Mouse (Mus musculus): ENCODE results near the gene Gbe1. TPM values are rescaled to one million over a fixed set of nuclear protein-coding genes. Genes with fewer than 3 reads are reported as not detected.

Gbe1 gene
- total and polyA plus RNA-seq, 2 experiments from 2014 or later: 57.6 to 72.4 TPM

GRCm38 (mm10) chr16:70329036-70329435 is 15.3 kb downstream of the Gbe1 start:
- ATAC-seq (ENCODE audit: insufficient read depth, low read depth) (no peak), DNase-seq (ENCODE audit: low spot score) (no peak)
- TF ChIP-seq CTCF (IDR thresholded peaks at IDR 0.05; ENCODE audit: low read depth) (no peak), EP300 (IDR thresholded peaks at IDR 0.05; ENCODE audit: low read depth) (no peak)
- Histone ChIP-seq H3K9me3 (replicated peaks; ENCODE audit: control insufficient read depth, low read length) (no peaks in the 10 kb centered on the region), H3K27me3 (ENCODE audit: control insufficient read depth, insufficient read depth, low read length) (no peaks in the 10 kb centered on the region), H3K36me3 (replicated peaks; ENCODE audit: control insufficient read depth, insufficient read depth, low read length) (no peaks in the 10 kb centered on the region), H3K4me1 (ENCODE audit: control insufficient read depth, insufficient read depth) (peaks cover 3% of the 10 kb centered on the region; the same call in 1 of the 2 replicates), H3K27ac (ENCODE audit: low read depth) (peak overlapping the region; percentile 62), H3K4me2 (ENCODE audit: low read depth, low read length) (peak overlapping the region; percentile 33; the same call in 1 of the 2 replicates), H3K9ac (replicated peaks; ENCODE audit: low read depth, low read length) (no peak overlapping the region), H3K4me3 (ENCODE audit: low read depth, low read length) (no peak overlapping the region)
- 68% methylated on average over 10 of the region's 10 CpGs for WGBS

- 48% methylated on average over 6 of the region's 6 CpGs for WGBS
- no peak overlapping the region for H3K9ac ChIP-seq (replicated peaks; ENCODE audit: low read depth, low read length)
- TF ChIP-seq CTCF (IDR thresholded peaks at IDR 0.05; ENCODE audit: low read depth) (no peak), EP300 (IDR thresholded peaks at IDR 0.05; ENCODE audit: low read depth) (no peak)
- no peaks in the 10 kb centered on the region for H3K9me3 ChIP-seq (replicated peaks; ENCODE audit: control insufficient read depth, low read length)
- no peaks in the 10 kb centered on the region for H3K27me3 ChIP-seq (ENCODE audit: control insufficient read depth, insufficient read depth, low read length)
- DNase-seq (ENCODE audit: low spot score) (no peak), ATAC-seq (ENCODE audit: insufficient read depth, low read depth) (no peak; the same call in 1 of the 2 replicates)
- no peaks in the 10 kb centered on the region for H3K36me3 ChIP-seq (replicated peaks; ENCODE audit: control insufficient read depth, insufficient read depth, low read length)
- H3K4me2 ChIP-seq (ENCODE audit: low read depth, low read length): peak overlapping the region; percentile 33; the same call in 1 of the 2 replicates
- peak overlapping the region; percentile 62 for H3K27ac ChIP-seq (ENCODE audit: low read depth)
- H3K4me3 ChIP-seq (ENCODE audit: low read depth, low read length): no peak overlapping the region
- H3K4me1 ChIP-seq (ENCODE audit: control insufficient read depth, insufficient read depth): peaks cover 3% of the 10 kb centered on the region; the same call in 1 of the 2 replicates
Measured at GRCm38 (mm10) chr16:70329471-70329870, 15.7 kb downstream of the Gbe1 start.

- 73% methylated on average over 2 of the region's 2 CpGs for WGBS
- Histone ChIP-seq H3K4me3 (ENCODE audit: low read depth, low read length) (no peak overlapping the region), H3K27me3 (ENCODE audit: control insufficient read depth, insufficient read depth, low read length) (no peaks in the 10 kb centered on the region), H3K9ac (replicated peaks; ENCODE audit: low read depth, low read length) (no peak overlapping the region), H3K36me3 (replicated peaks; ENCODE audit: control insufficient read depth, insufficient read depth, low read length) (no peaks in the 10 kb centered on the region), H3K27ac (ENCODE audit: low read depth) (no peak overlapping the region), H3K4me1 (ENCODE audit: control insufficient read depth, insufficient read depth) (peaks cover 3% of the 10 kb centered on the region; the same call in 1 of the 2 replicates), H3K4me2 (ENCODE audit: low read depth, low read length) (no peak overlapping the region), H3K9me3 (replicated peaks; ENCODE audit: control insufficient read depth, low read length) (no peaks in the 10 kb centered on the region)
- DNase-seq (ENCODE audit: low spot score): no peak
- no peak for TF ChIP-seq EP300 (IDR thresholded peaks at IDR 0.05; ENCODE audit: low read depth)
- TF ChIP-seq CTCF (IDR thresholded peaks at IDR 0.05; ENCODE audit: low read depth): no peak
- no peak for ATAC-seq (ENCODE audit: insufficient read depth, low read depth)
Measured at GRCm38 (mm10) chr16:70330007-70330406, 16.3 kb downstream of the Gbe1 start.

- WGBS: 91% methylated on average over 10 of the region's 10 CpGs
- Histone ChIP-seq H3K4me3 (ENCODE audit: low read depth, low read length) (no peak overlapping the region), H3K4me2 (ENCODE audit: low read depth, low read length) (no peak overlapping the region), H3K4me1 (ENCODE audit: control insufficient read depth, insufficient read depth) (peaks cover 3% of the 10 kb centered on the region; the same call in 1 of the 2 replicates), H3K9me3 (replicated peaks; ENCODE audit: control insufficient read depth, low read length) (no peaks in the 10 kb centered on the region), H3K27ac (ENCODE audit: low read depth) (no peak overlapping the region), H3K9ac (replicated peaks; ENCODE audit: low read depth, low read length) (no peak overlapping the region), H3K36me3 (replicated peaks; ENCODE audit: control insufficient read depth, insufficient read depth, low read length) (no peaks in the 10 kb centered on the region), H3K27me3 (ENCODE audit: control insufficient read depth, insufficient read depth, low read length) (no peaks in the 10 kb centered on the region)
- TF ChIP-seq EP300 (IDR thresholded peaks at IDR 0.05; ENCODE audit: low read depth) (no peak), CTCF (IDR thresholded peaks at IDR 0.05; ENCODE audit: low read depth) (no peak)
- ATAC-seq (ENCODE audit: insufficient read depth, low read depth) (no peak), DNase-seq (ENCODE audit: low spot score) (no peak)
Measured at GRCm38 (mm10) chr16:70330626-70331275, 17.0 kb downstream of the Gbe1 start.

- no peak overlapping the region for H3K4me2 ChIP-seq (ENCODE audit: low read depth, low read length)
- DNase-seq (ENCODE audit: low spot score) (no peak), ATAC-seq (ENCODE audit: insufficient read depth, low read depth) (no peak)
- H3K9me3 ChIP-seq (replicated peaks; ENCODE audit: control insufficient read depth, low read length): no peaks in the 10 kb centered on the region
- no peaks in the 10 kb centered on the region for H3K36me3 ChIP-seq (replicated peaks; ENCODE audit: control insufficient read depth, insufficient read depth, low read length)
- H3K27me3 ChIP-seq (ENCODE audit: control insufficient read depth, insufficient read depth, low read length): no peaks in the 10 kb centered on the region
- H3K4me1 ChIP-seq (ENCODE audit: control insufficient read depth, insufficient read depth): no peaks in the 10 kb centered on the region
- no peak overlapping the region for H3K9ac ChIP-seq (replicated peaks; ENCODE audit: low read depth, low read length)
- no peak overlapping the region for H3K27ac ChIP-seq (ENCODE audit: low read depth)
- no peak for TF ChIP-seq EP300 (IDR thresholded peaks at IDR 0.05; ENCODE audit: low read depth)
- TF ChIP-seq CTCF (IDR thresholded peaks at IDR 0.05; ENCODE audit: low read depth): no peak
- 89% methylated on average over 5 of the region's 5 CpGs for whole genome bisulfite sequencing
- H3K4me3 ChIP-seq (ENCODE audit: low read depth, low read length): no peak overlapping the region
Measured at GRCm38 (mm10) chr16:70334812-70335211, 21.1 kb downstream of the Gbe1 start.

- Histone ChIP-seq H3K4me2 (ENCODE audit: low read depth, low read length) (no peak overlapping the region), H3K9ac (replicated peaks; ENCODE audit: low read depth, low read length) (no peak overlapping the region), H3K36me3 (replicated peaks; ENCODE audit: control insufficient read depth, insufficient read depth, low read length) (no peaks in the 10 kb centered on the region), H3K27me3 (ENCODE audit: control insufficient read depth, insufficient read depth, low read length) (no peaks in the 10 kb centered on the region), H3K9me3 (replicated peaks; ENCODE audit: control insufficient read depth, low read length) (no peaks in the 10 kb centered on the region), H3K4me1 (ENCODE audit: control insufficient read depth, insufficient read depth) (no peaks in the 10 kb centered on the region), H3K27ac (ENCODE audit: low read depth) (no peak overlapping the region), H3K4me3 (ENCODE audit: low read depth, low read length) (no peak overlapping the region)
- DNase-seq (ENCODE audit: low spot score): no peak
- no peak for ATAC-seq (ENCODE audit: insufficient read depth, low read depth)
- TF ChIP-seq EP300 (IDR thresholded peaks at IDR 0.05; ENCODE audit: low read depth) (no peak), CTCF (IDR thresholded peaks at IDR 0.05; ENCODE audit: low read depth) (no peak)
Measured at GRCm38 (mm10) chr16:70335472-70335871, 21.7 kb downstream of the Gbe1 start.

Data from heart, postnatal 0 days (tissue).